Mouse (Mus musculus): ENCODE data around the gene Pmvk.

Pmvk gene

DNA sequence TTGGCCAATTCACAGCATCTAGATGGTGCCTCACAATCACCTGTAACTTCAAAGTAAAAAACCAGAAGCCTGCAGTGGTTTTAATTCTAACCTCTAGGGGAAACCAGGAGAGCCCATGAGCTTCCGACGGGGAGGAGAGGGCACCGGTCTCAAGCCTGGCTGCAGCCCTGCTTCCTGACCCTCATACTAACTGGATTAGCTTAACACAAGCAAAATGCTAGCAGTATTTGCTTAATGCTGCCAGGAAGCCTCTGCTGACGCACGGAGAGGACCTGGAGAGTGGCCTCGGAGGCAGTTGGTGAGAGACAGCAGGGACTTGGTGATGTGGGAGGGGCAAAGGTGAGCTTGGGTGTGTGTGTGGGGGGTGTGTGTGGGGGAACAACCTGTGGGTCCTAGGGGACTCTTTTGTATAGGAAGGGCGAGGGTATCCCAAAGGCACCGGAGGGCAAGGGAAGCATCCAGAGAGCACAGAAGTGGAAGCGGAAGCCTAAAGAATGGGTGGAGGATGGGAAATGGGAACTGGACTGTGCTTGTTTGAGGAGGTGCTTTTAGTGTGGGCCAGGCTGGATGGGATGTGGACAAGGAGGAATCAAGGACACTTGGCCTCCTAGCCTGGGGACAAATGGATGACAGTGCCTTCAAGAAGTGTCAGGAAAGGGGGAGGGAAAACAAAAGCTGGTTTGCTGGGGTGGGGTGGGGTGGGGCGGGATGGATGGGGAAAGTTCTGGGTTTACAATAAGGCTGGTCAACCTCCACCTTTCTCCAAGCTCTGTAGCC, at the start of gene Pmvk:
Gene Pmvk (plus strand): TSS at position 141 of the 777 bp plus-strand sequence.
- no peak for DNase-seq (ENCODE audit: extremely low read depth, low read depth, low spot score)

DNA sequence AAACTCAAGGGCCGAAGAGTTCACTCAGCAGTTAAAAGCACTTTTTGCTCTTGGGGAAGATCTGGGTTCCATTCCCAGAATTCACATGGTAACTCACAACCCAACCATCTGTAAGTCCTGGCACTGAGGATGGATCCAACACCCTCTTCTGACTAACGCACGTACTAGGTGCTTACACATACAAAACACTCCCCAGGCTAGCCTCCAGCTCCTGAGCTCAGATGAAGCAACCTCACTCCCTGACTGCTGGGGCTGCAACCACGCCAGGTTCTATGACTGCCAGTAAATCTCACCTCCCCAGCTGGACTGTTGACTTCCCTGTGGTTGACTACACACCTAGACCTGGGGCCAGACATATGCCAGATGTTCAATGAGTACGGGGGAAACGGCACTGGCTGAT, 47.5 kb upstream of the Pmvk start:
- no peak for DNase-seq (ENCODE audit: extremely low read depth, low read depth, low spot score)

DNA sequence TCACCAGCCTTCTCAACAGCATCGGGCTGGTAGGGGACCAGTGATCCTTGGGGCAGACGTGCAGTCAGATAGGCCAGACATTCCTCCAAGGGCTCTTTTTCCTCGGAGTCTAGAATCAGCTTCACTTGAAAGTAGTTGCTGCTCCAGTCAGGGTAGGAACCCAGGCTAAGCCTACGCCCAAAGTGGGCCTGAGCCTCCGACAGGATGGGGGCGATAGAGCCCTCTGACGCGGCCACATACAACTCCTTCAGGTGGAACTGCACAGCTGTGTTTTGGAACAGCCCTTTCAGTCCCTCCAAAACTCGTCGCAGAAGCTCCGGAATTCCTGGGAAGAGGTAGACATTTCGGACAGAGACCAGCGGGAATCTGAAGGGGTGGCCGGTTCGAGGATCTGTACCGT, 45.9 kb upstream of the Pmvk start:
- DNase-seq (ENCODE audit: extremely low read depth, low read depth, low spot score), result no peak

DNA sequence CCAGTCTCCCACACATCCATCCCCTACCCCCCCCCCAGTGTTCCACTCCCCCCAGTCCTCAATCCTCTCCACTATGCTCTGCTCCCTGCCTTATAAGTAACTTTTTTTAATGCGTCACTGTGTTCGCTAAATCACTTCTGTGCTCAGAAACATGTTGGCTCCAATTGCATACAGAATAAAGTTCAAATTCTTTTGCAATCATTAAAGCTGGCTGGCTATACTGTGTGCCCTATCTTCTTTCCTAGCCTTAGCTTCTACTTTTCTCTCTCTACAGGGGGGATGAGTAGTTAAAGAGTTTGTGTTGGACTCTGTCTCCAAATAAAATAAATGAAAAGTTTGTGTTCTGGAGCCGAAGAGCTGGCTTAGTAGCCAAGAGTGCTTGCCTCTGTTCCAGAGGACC, 44.6 kb upstream of the Pmvk start:
- no peak for DNase-seq (ENCODE audit: extremely low read depth, low read depth, low spot score)

DNA sequence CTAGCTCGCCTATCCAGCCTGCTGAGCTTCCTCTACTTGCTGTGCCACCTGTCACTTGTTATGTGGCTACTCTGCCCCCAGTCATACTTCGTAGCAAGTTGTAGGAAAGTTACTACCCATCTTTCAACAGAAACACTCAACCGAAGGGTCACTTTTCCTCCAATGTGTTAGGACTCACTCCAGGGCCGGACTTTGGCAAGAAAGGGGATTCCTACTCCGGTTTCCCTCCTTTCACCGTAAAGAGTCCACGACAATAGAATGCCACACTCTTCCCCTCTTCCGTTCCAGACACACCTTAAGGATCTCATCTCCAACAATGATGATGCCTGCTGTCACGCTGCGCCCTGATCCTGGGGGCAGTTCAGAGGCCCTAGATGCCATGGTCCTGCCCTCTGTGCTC, 43.5 kb upstream of the Pmvk start:
- DNase-seq (ENCODE audit: extremely low read depth, low read depth, low spot score), result no peak

DNA sequence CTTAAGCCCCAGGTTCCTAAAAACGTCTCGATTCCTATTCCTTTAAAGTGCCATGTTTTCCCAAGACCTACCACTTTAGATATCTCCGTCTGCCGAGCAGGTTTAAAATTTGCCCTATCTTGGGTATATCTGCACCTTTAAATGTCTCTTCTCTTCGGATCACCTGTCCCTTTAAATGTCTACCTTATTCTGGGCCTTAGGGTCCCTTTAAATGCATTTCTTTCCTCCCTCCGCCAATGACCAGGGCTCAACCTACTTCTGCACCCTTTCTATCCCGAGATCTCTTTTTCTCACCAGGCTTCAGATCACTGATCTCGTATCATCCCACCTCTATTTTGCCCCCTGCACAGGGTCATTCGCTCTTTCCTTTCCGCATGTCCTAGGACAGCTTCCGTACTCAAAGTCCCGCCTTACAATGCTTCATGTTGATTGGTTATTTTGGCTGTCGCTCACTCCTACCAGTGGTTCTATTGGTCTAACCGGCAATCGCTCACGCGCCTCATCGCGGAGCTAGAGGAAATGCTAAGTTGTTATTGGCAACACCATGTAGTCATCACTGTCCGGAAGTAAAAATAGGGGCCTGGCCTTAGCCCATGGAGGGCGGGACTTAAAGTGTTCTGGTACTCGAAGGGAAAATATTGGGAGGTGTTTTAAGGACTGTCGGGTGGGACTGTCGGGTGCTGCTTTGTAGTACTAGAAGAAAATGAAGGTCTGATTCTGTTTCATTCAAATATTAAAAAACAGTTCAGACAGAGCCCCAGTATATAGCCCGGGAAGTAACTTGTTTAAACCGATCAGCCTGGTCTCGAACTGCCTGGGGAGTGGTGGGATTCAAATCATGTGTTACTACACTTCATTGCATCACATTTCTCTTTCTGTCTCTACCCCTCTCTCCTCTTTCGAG, 42.6 kb upstream of the Pmvk start, which contains the start of gene Flad1:
Gene Flad1 (minus strand): TSS at position 381 of the 904 bp plus-strand sequence.
- peak; percentile 99 for DNase-seq (ENCODE audit: extremely low read depth, low read depth, low spot score)

DNA sequence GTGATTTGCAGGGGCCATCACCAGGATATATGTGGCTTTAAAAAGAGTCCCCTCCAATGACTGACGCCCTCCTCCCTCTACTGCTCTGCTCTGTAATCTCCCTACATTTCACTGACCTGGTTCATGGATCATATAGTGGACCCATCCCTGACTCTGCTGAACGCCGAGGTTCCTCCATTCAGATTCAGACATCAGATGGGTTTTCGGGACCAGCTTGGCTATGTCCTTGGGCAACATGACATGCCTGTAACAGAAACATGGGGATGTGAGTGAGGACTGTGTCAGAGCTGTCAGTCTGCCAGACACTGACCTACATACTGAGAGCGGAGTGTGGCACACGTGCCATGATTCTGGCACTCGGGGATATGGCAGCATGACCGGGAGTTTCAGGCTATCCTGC, 38.2 kb upstream of the Pmvk start:
- no peak for DNase-seq (ENCODE audit: extremely low read depth, low read depth, low spot score)

DNA sequence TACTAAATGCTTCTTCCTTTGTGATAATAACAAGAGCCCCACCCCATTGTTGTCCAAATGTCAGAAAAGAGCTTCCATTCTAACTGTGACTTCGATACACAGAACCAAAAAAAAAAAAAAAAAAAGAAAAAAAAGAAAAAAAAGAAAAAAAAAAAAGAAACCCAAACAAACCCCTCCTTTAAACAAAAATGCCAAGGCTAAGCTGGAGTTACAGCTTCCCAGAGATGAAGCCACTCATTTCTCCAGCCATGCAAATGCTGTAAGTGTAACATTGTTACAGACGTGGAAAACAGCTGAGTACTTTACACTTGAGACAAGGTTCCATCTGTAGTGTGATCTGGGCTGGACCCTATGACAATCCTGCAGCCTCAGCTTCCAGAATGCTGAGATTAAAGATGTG, 37.2 kb upstream of the Pmvk start:
- DNase-seq (ENCODE audit: extremely low read depth, low read depth, low spot score), result no peak

DNA sequence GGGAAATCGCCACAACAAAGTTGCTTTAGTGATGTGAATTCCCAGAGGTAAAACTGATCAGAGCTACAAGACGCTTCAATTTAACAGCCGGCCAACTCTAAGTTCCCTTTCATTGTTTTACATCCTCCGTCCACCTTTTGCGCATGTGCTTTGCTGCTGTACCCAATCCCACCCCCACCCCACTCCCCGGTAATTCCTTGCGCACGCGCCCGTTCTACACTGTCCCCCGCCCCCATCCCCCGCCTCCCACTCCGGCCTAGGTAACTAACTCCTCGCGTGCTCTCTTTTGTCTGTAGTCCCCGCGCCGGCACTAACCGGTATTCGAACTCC, 36.5 kb upstream of the Pmvk start:
- no peak for DNase-seq (ENCODE audit: extremely low read depth, low read depth, low spot score)

DNA sequence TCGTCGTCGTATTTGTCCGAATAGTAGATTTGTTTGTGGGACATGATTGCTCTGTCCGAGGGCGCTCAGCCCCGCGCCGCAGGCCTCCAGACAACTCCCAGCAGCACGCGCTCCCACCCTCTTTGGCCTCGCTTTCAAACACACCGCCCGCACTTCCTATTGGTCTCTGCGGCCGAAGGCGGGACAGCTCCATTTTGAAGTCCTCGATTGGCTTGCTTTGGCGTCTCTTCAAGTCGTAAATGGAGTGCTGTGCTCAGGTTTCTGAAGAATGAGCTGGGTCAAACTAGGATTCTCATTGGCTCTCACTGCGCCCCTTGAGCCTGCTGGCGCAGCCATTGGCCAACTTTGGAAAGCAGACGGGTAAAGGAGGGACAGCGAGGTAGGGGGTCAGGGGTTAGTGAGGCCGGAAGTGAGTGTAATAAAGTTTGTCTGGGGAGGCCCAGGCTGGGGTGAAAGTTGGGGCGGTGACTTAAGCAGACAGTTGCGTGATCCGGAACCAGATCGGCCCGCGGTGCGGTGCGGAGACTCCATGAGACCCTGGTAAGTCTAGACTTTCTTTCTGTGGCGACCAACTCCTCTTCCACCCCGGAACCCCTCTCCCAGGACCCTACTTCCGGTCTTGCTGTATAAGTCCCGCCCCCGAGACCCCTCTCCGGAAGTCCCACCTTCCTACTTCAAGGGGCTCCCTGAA, 36.0 kb upstream of the Pmvk start, which contains the start of the genes Cks1b and Shc1:
Gene Cks1b (minus strand): TSS at position 214 of the 691 bp plus-strand sequence.
Gene Shc1 (plus strand): TSS at position 274 of the 691 bp plus-strand sequence.
- peak; percentile 99 for DNase-seq (ENCODE audit: extremely low read depth, low read depth, low spot score)

DNA sequence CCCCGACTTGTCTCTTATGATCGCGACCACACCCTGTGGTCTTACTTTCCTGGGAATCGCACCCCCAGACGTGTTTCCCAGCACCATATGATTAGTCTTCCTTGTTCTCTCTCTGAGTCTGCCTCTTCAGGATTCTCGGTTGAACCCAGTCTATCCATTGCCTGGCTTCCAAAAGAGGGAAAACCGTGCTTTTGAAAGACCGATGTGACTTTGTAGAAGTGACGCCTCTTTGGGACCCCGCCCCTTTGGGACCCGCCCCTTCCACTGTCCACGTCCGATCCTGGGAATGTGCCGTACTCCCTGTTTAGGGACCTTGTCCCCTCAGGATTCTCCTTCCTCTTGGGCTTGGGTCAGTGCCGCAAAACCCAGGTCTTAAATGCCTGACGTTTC, 35.5 kb upstream of the Pmvk start:
- DNase-seq (ENCODE audit: extremely low read depth, low read depth, low spot score), result no peak

DNA sequence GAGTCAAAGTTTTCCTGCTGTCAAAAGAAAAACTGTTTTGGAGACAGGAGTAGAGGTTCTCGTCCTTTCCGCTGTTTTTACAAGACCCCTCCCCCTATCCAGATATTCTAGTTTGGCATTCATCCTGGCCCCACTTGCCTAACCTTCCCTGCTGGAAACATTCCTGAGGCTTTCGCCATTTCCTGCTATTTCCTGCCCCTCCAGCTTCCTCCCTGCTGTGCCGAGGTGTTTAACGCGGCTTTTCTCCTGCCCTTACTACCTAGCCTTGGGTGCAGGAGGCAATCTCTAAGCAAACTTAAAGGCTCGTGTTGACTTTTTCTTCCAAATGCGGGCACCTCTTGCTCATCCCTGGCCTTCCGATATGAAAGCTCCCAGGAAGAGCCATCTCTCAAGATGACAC, 34.8 kb upstream of the Pmvk start:
- DNase-seq (ENCODE audit: extremely low read depth, low read depth, low spot score), result no peak

DNA sequence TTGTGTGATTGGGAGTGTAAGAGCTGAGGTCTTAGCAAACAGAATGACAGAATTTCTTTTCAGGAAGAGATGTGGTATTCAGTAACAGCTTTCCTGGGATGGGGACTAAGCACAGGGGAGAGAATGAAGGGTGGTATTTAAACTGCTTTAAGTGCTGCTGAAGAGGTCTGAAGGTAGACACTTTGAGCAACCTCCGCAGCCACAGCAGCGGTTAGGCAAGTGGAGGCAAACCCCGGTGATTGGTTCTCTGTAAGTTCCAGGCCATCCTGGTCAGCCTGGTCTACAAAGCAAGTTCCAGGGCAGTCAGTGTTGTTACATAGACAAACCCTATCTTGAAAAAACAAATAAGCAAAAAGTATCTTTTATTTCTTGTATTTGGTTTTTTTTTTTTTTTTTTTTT, 34.4 kb upstream of the Pmvk start:
- no peak for DNase-seq (ENCODE audit: extremely low read depth, low read depth, low spot score)

DNA sequence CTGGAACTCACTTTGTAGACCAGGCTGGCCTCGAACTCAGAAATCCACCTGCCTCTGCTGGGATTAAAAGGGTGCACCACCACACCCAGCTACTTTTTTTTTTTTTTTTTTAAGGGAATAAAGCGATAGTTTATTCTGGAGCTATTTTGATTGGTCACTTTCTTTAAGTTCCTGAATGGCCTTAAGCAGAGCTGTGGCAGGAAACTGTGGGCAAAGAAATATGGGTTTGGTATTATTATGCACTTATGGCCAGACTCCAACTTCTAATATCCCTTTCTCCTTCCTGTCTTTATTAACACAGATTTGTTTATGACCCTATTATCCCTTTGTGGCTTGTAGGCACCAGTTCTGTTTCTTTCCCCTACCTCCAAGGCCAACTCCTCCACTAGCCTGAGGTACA, 33.9 kb upstream of the Pmvk start:
- DNase-seq (ENCODE audit: extremely low read depth, low read depth, low spot score), result no peak

DNA sequence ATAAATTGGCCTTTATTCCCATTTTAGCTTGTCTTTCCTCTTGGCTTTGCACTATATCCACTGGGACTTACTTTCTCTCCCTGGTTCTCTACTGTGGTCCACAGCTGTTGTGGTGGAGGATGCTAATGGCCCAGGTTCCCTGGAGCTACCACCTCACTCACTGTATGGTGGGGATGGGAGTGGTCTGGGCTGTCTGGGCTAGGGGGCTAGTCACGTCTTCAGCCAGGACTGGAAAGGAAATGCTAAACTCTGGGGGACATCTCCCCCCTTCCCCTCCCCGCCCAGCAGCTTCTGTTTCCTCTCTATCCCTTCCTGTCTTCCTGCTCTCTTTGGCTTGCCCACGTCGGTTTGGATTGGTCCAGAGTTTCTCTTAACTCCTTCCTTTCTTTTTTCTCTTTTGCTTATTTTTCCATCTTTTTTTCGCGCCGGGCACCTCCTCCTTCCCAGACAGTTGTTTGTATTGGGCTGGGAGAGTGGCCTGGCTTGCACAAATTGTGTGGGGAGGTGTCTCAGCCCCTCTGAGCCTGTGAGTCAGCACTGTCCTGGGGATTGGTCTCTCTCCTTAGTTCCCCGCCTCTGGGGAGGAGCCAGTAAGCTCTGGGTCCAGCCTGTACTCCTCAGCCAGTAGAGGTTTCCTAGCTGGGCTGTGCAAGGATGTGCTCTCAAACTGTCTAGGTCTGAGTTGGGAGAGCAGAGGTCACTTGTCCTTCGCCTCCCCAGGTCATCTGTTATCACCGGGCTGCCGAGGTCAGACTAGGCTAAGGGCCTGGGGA, 33.2 kb upstream of the Pmvk start:
- no peak for DNase-seq (ENCODE audit: extremely low read depth, low read depth, low spot score)

DNA sequence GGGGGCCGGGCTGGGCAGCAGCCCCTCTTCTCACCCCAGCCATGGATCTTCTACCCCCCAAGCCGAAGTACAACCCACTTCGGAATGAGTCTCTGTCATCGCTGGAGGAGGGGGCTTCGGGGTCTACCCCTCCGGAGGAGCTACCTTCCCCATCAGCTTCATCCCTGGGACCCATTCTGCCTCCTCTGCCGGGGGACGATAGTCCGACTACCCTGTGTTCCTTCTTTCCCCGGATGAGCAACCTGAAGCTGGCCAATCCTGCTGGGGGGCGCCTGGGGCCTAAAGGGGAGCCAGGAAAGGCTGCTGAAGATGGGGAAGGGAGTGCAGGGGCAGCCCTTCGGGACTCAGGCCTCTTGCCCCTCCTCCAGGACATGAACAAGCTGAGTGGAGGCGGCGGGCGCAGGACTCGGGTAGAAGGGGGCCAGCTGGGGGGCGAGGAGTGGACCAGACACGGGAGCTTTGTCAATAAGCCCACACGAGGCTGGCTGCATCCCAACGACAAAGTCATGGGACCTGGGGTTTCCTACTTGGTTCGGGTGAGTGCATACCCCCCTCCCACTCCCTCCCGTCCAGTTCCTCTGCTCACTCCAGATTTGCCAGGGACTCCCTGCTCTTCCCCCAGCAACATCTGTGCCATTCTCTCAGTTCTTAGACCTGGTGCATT, 32.4 kb upstream of the Pmvk start:
- DNase-seq (ENCODE audit: extremely low read depth, low read depth, low spot score), result no peak

DNA sequence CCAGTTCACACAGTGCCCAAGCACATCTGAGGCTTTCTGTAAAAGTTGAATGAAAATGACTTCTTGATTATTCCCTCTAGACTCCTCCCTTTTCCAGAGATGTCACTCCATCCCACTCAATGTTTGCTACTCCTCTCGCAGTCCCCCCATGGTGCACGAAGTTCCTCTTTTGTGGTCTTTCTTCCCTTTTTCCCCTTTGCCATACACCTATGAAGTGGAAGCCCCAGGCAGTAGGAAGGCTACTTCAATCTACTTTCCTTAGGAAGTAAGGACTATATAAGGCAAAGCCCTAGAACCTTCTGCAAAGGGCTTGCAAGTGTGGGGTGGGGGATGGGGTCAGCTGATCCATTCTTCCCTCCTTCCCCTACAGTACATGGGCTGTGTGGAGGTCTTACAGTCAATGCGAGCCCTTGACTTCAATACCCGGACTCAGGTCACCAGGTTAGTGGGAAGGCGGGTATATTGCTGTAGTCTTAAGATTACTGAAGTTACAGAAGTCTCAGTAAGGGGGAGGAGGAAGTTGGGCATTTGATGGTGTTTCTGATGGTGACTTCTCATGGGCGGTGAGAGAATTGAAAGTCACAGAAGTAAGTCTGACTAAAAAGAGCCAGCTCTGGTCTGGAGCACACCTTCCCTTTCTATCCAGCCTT, 31.7 kb upstream of the Pmvk start:
- DNase-seq (ENCODE audit: extremely low read depth, low read depth, low spot score), result no peak

DNA sequence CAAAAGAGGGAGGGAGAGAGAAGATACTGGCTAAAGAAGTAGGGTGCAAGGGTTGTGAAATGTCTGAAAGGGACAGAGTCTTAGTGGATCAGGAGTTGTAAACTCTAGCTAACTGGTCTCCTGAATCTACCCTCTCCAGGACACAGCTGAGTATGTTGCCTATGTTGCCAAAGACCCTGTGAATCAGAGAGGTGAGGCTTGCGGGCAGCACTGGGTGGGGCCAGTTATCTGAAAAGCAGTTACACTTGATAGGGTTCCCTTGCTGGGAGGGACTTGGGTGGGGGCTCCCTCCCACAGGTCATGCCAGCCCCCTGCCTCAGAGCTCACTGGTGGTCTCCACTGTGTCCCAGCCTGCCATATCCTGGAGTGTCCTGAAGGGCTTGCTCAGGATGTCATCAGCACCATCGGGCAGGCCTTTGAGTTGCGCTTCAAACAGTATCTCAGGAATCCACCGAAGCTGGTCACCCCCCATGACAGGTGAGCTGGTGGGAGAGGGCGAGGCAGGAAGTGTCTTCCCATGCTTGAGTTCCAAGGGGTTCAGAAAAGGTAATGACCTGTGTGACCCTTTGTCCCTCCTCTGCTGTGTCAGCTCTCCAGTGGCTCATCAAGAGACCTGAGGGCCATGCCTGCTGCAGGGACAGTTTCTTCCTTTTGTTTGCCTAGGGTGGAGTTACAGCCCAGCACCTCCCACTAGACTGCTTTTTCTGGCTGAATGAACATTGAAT, 29.8 kb upstream of the Pmvk start:
- DNase-seq (ENCODE audit: extremely low read depth, low read depth, low spot score), result no peak

DNA sequence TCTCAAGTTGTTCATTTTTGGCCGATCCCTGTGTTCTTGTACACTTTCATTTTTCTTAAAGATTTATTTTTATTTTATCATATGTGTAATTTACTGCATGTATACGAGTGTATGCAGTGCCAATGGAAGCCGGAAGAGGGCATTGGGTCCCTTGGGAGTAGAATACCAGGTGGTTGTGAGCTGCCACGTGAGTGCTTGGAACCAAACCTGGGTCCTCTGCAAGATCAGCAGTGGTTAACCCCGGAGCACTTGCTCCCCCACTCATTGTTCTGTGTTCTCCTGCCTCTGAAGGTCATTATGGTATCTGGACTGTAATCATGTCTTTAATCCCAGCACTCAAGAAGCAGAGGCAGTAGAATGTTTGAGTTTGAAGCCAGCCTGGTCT, 29.2 kb upstream of the Pmvk start:
- DNase-seq (ENCODE audit: extremely low read depth, low read depth, low spot score), result no peak

Data from fat pad, adult 2 months (tissue).